Mouse (Mus musculus) bone marrow macrophage, adult 2 months (primary cell): Measurements from ENCODE around the gene Kdm1b.

Experiments
- CTCF ChIP-seq: IDR thresholded peaks from 2 replicates; pipeline ENCODE4 v1.5.1; 2012; ENCODE audit warnings: low read depth, mild to moderate bottlenecking, low read length, moderate library complexity
- POLR2A ChIP-seq: IDR thresholded peaks from 2 replicates; pipeline ENCODE4 v1.6.1; 2012; ENCODE audit warnings: mild to moderate bottlenecking, low read depth, low read length, borderline replicate concordance

GRCm38 (mm10) chr13:47042024-47042633, 1.2 kb upstream of the Kdm1b start:
- TF ChIP-seq CTCF (no peak), POLR2A (no peak)
